Mouse (Mus musculus): ENCODE results near the gene Mtr. TPM values are rescaled to one million over a fixed set of nuclear protein-coding genes. Genes with fewer than 3 reads are reported as not detected.

Mtr gene
- polyA plus RNA-seq, 1 experiment from 2014 or later: 8.8 TPM

- no peaks in the 10 kb centered on the region for H3K4me1 ChIP-seq (replicated peaks)
- H3K9me3 ChIP-seq: no peaks in the 10 kb centered on the region
- no peak overlapping the region for H3K4me3 ChIP-seq (replicated peaks)
- no peaks in the 10 kb centered on the region for H3K27me3 ChIP-seq (replicated peaks)
- ATAC-seq: no peak
- no peak overlapping the region for H3K9ac ChIP-seq
- no peak overlapping the region for H3K27ac ChIP-seq
- 51% methylated on average over 3 of the region's 3 CpGs for WGBS
- no peak overlapping the region for H3K4me2 ChIP-seq (replicated peaks)
- H3K36me3 ChIP-seq: no peaks in the 10 kb centered on the region
Measured at GRCm38 (mm10) chr13:12272953-12273352, 15.0 kb upstream of the Mtr start.

GRCm38 (mm10) chr13:12267971-12268370 is 10.1 kb upstream of the Mtr start:
- Histone ChIP-seq H3K4me3 (replicated peaks) (no peak overlapping the region), H3K9ac (no peak overlapping the region), H3K4me1 (replicated peaks) (no peaks in the 10 kb centered on the region), H3K36me3 (no peaks in the 10 kb centered on the region), H3K27me3 (replicated peaks) (no peaks in the 10 kb centered on the region), H3K4me2 (replicated peaks) (no peak overlapping the region), H3K27ac (no peak overlapping the region), H3K9me3 (no peaks in the 10 kb centered on the region)
- no peak for ATAC-seq
- WGBS: 91% methylated on average over 3 of the region's 3 CpGs

GRCm38 (mm10) chr13:12267097-12267496 is 9.2 kb upstream of the Mtr start:
- Histone ChIP-seq H3K9me3 (no peaks in the 10 kb centered on the region), H3K4me1 (replicated peaks) (no peaks in the 10 kb centered on the region)

GRCm38 (mm10) chr13:12263996-12264395 is 6.1 kb upstream of the Mtr start:
- Histone ChIP-seq H3K27me3 (replicated peaks) (no peaks in the 10 kb centered on the region), H3K4me1 (replicated peaks) (no peaks in the 10 kb centered on the region), H3K9ac (no peak overlapping the region), H3K4me3 (replicated peaks) (no peak overlapping the region), H3K27ac (no peak overlapping the region), H3K36me3 (no peaks in the 10 kb centered on the region), H3K4me2 (replicated peaks) (no peak overlapping the region), H3K9me3 (no peaks in the 10 kb centered on the region)
- WGBS: 73% methylated on average over 6 of the region's 6 CpGs
- no peak for ATAC-seq

More at GRCm38 (mm10) chr13:12267097-12267496, 9.2 kb upstream of the Mtr start:
- WGBS: 46% methylated on average over 3 of the region's 3 CpGs
- Histone ChIP-seq H3K27me3 (replicated peaks) (no peaks in the 10 kb centered on the region), H3K9ac (no peak overlapping the region), H3K4me3 (replicated peaks) (no peak overlapping the region), H3K36me3 (no peaks in the 10 kb centered on the region), H3K27ac (no peak overlapping the region), H3K4me2 (replicated peaks) (no peak overlapping the region)
- ATAC-seq: no peak

GRCm38 (mm10) chr13:12261505-12261904 is 3.6 kb upstream of the Mtr start:
- Histone ChIP-seq H3K27ac (no peak overlapping the region), H3K4me2 (replicated peaks) (no peak overlapping the region), H3K9me3 (no peaks in the 10 kb centered on the region), H3K4me3 (replicated peaks) (no peak overlapping the region), H3K9ac (no peak overlapping the region), H3K36me3 (no peaks in the 10 kb centered on the region), H3K27me3 (replicated peaks) (no peaks in the 10 kb centered on the region), H3K4me1 (replicated peaks) (0 out of 2 replicates have a peak, but pooled peaks cover 5% of the 10 kb centered on the region)
- ATAC-seq: no peak

- Histone ChIP-seq H3K4me1 (replicated peaks) (0 out of 2 replicates have a peak, but pooled peaks cover 10% of the 10 kb centered on the region), H3K4me2 (replicated peaks) (peak overlapping the region; percentile 66), H3K9ac (peak overlapping the region; percentile 83), H3K36me3 (no peaks in the 10 kb centered on the region), H3K27ac (peak overlapping the region; percentile 91; the same call in 1 of the 2 replicates), H3K27me3 (replicated peaks) (no peaks in the 10 kb centered on the region), H3K9me3 (no peaks in the 10 kb centered on the region), H3K4me3 (replicated peaks) (peak overlapping the region; percentile 82)
- WGBS: 17% methylated on average over 10 of the region's 10 CpGs
- no peak for ATAC-seq
Measured at GRCm38 (mm10) chr13:12256871-12257390, 982 bp downstream of the Mtr start.

- peak overlapping the region; percentile 66 for H3K4me2 ChIP-seq (replicated peaks)
- H3K4me3 ChIP-seq (replicated peaks): peak overlapping the region; percentile 82; the same call in 1 of the 2 replicates
- 0 out of 2 replicates have a peak, but pooled peaks cover 10% of the 10 kb centered on the region for H3K4me1 ChIP-seq (replicated peaks)
- H3K9me3 ChIP-seq: no peaks in the 10 kb centered on the region
- no peaks in the 10 kb centered on the region for H3K27me3 ChIP-seq (replicated peaks)
- no peak overlapping the region for H3K27ac ChIP-seq
- no peaks in the 10 kb centered on the region for H3K36me3 ChIP-seq
- no peak for ATAC-seq
- H3K9ac ChIP-seq: no peak overlapping the region
- 68% methylated on average over 3 of the region's 3 CpGs for WGBS
Measured at GRCm38 (mm10) chr13:12255911-12256705, 1.8 kb downstream of the Mtr start.

GRCm38 (mm10) chr13:12250496-12250895 is 7.4 kb downstream of the Mtr start:
- Histone ChIP-seq H3K4me1 (replicated peaks) (no peaks in the 10 kb centered on the region), H3K36me3 (no peaks in the 10 kb centered on the region; the same call in 1 of the 2 replicates), H3K27me3 (replicated peaks) (no peaks in the 10 kb centered on the region), H3K4me3 (replicated peaks) (no peak overlapping the region), H3K9ac (no peak overlapping the region), H3K27ac (no peak overlapping the region), H3K9me3 (no peaks in the 10 kb centered on the region), H3K4me2 (replicated peaks) (no peak overlapping the region)
- 93% methylated on average over 3 of the region's 3 CpGs for WGBS
- ATAC-seq: no peak

- no peaks in the 10 kb centered on the region for H3K27me3 ChIP-seq (replicated peaks)
- no peaks in the 10 kb centered on the region; the same call in 1 of the 2 replicates for H3K36me3 ChIP-seq
- no peaks in the 10 kb centered on the region for H3K9me3 ChIP-seq
- H3K4me1 ChIP-seq (replicated peaks): no peaks in the 10 kb centered on the region
- ATAC-seq: no peak
- WGBS: 82% methylated on average over 8 of the region's 8 CpGs
- no peak overlapping the region for H3K27ac ChIP-seq
- H3K9ac ChIP-seq: no peak overlapping the region
- H3K4me3 ChIP-seq (replicated peaks): no peak overlapping the region
- H3K4me2 ChIP-seq (replicated peaks): no peak overlapping the region
Measured at GRCm38 (mm10) chr13:12249195-12249898, 8.6 kb downstream of the Mtr start.

GRCm38 (mm10) chr13:12245938-12246337 is 12.0 kb downstream of the Mtr start:
- 90% methylated on average over 2 of the region's 2 CpGs for WGBS
- no peak overlapping the region for H3K9ac ChIP-seq
- no peak overlapping the region for H3K4me3 ChIP-seq (replicated peaks)
- H3K9me3 ChIP-seq: no peaks in the 10 kb centered on the region
- no peaks in the 10 kb centered on the region for H3K4me1 ChIP-seq (replicated peaks)
- no peak for ATAC-seq
- no peaks in the 10 kb centered on the region for H3K27me3 ChIP-seq (replicated peaks)
- H3K27ac ChIP-seq: no peak overlapping the region
- H3K36me3 ChIP-seq: peaks cover 8% of the 10 kb centered on the region
- no peak overlapping the region for H3K4me2 ChIP-seq (replicated peaks)

GRCm38 (mm10) chr13:12243991-12244390 is 13.9 kb downstream of the Mtr start:
- no peak overlapping the region for H3K4me2 ChIP-seq (replicated peaks)
- H3K9me3 ChIP-seq: no peaks in the 10 kb centered on the region
- no peaks in the 10 kb centered on the region for H3K27me3 ChIP-seq (replicated peaks)
- WGBS: 92% methylated on average over 4 of the region's 4 CpGs
- no peak overlapping the region for H3K9ac ChIP-seq
- ATAC-seq: no peak
- no peak overlapping the region for H3K27ac ChIP-seq
- no peaks in the 10 kb centered on the region for H3K4me1 ChIP-seq (replicated peaks)
- H3K36me3 ChIP-seq: peaks cover 8% of the 10 kb centered on the region
- H3K4me3 ChIP-seq (replicated peaks): no peak overlapping the region

GRCm38 (mm10) chr13:12232141-12232540 is 25.8 kb downstream of the Mtr start:
- Histone ChIP-seq H3K36me3 (peaks cover 11% of the 10 kb centered on the region; the same call in 1 of the 2 replicates), H3K27me3 (replicated peaks) (no peaks in the 10 kb centered on the region), H3K4me2 (replicated peaks) (no peak overlapping the region), H3K9ac (no peak overlapping the region), H3K4me3 (replicated peaks) (no peak overlapping the region), H3K9me3 (no peaks in the 10 kb centered on the region), H3K4me1 (replicated peaks) (no peaks in the 10 kb centered on the region), H3K27ac (no peak overlapping the region)
- no peak for ATAC-seq
- 92% methylated on average over 4 of the region's 4 CpGs for WGBS

All from intestine, embryonic 15.5 days (tissue).